Mouse (Mus musculus) erythroid progenitor cell, adult 5-6 weeks (primary cell): ENCODE measurements around the gene Anks4b. TPM values are rescaled to one million over a fixed set of nuclear protein-coding genes. Genes with fewer than 3 reads are reported as not detected.

Experiments used
- ATAC-seq: replicated peaks from 2 replicates; pipeline ENCODE4 v1.8.0; 2016; ENCODE audit warnings: moderate number of reproducible peaks, mild to moderate bottlenecking, moderate TSS enrichment, inconsistent platforms; ENCODE audit not compliant: poor library complexity, low FRiP score, severe bottlenecking
- total RNA-seq, 2 experiments: library from RNA; stranded (forward) in 1 of 2; stranded (reverse) in 1 of 2; fragments of 150-400 nt in 1 of 2; fragments of 186-747, 209-891 nt in 1 of 2; gene quantifications; 2 replicates each; pipeline versions ENCODE4 v1.2.3 to v1.2.4; 2015 to 2017; ENCODE audit warnings: low replicate concordance in 2 of 2

The Anks4b gene
- total RNA-seq (2015; ENCODE audit: low replicate concordance) (not detected in 2 replicates), total RNA-seq (2017; ENCODE audit: low replicate concordance) (not detected in 2 replicates)

DNA sequence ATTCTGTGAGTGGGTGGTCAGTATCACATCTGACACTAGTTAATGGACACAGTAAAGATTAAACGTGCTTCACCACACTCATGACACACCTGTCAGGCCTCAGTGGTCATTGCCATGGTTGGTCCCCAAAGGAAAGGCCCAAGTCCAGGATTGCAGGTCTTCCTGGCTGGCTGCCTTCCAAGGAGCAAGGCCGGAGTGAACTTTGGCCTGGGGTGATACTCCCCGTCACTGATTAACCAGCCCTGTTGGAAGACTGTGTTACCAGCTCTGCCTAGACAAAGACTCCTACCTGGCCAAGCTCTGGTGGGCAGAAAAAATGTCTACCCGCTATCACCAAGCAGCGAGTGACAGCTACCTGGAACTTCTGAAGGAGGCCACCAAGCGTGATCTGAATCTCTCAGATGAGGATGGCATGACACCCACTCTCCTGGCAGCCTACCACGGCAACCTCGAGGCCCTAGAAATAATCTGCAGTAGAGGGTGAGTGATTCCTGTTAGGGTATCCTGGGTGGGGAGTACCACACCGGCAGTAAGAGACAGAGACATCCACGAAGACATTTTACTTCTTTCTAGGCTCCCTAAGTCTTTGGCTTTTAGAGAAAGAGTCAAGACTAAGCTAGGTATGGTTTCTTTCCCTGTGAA lies at the start of gene Anks4b:
Anks4b (plus strand) TSS at position 256 of the 642 bp plus-strand sequence.
- ATAC-seq = no peak

- no peak for ATAC-seq
Measured at GRCm38 (mm10) chr7:120124844-120125243, 48.8 kb upstream of the Anks4b start.

GRCm38 (mm10) chr7:120126976-120127685 lies 46.5 kb upstream of the Anks4b start:
- ATAC-seq = no peak

DNA sequence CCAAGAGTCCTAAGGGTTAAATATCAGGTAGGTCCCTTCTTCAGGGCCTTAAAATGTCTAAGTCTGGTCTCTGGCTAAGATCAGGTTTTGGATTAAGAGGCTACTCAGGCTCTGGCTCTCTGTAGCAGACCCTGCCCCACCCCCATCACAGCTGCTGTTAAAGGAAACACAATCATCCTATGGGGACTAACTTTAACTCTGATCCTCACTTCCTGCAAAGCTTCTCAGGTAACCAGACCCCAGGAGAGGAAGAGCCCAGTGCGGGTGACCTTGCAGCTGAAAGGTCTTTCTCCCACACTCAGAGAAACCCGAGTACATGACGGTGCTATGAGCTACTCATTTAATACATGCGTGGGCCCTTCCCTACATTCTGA lies 46.0 kb upstream of the Anks4b start:
- ATAC-seq = no peak

GRCm38 (mm10) chr7:120128951-120129350 lies 44.7 kb upstream of the Anks4b start:
- no peak for ATAC-seq

- ATAC-seq = no peak
Measured at GRCm38 (mm10) chr7:120142743-120143142, 30.9 kb upstream of the Anks4b start.

DNA sequence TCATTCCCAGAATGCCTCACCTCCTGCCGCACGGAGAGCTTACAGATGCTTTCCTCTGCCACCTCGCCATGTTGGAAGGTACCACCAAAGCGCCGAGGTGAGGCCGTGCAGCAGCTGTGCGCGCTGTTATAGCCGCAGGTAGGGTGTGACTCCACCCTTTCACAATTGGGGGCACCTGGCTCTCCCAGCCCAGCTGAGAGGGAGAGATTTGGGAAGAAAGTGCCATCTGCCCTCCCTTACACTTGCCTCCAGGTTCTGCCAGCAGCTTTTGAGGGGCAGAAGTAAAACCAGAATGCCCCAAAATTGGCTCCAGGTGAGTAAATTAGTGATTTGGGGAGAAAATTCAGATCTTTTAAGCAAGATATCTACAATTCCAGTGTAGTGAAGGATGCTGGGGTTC lies 28.5 kb upstream of the Anks4b start, which contains the start of gene Zp2:
Zp2 (minus strand) TSS at position 101 of the 400 bp plus-strand sequence.
- ATAC-seq = no peak

- ATAC-seq = no peak
Measured at GRCm38 (mm10) chr7:120150257-120150656, 23.4 kb upstream of the Anks4b start.

DNA sequence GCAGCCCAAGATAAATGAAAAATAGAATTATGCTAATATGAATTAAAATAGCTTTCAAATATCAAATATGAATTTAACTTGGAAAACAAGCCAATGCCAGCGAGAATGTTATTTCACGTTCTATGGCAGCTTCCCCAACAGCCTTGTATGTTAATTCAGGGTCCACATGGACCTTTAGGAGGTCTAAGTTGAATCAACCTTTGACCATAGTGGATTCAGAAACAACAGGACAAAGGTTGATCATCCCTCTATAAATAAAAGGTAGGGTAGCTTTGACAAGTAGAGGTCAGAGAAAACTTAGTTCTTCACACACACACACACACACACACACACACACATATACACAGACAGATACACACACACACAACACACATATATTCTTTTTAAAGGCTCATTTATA lies 22.8 kb upstream of the Anks4b start:
- no peak for ATAC-seq

GRCm38 (mm10) chr7:120156841-120157409 lies 16.7 kb upstream of the Anks4b start:
- ATAC-seq = no peak

GRCm38 (mm10) chr7:120157575-120158061 lies 16.0 kb upstream of the Anks4b start:
- ATAC-seq = no peak

DNA sequence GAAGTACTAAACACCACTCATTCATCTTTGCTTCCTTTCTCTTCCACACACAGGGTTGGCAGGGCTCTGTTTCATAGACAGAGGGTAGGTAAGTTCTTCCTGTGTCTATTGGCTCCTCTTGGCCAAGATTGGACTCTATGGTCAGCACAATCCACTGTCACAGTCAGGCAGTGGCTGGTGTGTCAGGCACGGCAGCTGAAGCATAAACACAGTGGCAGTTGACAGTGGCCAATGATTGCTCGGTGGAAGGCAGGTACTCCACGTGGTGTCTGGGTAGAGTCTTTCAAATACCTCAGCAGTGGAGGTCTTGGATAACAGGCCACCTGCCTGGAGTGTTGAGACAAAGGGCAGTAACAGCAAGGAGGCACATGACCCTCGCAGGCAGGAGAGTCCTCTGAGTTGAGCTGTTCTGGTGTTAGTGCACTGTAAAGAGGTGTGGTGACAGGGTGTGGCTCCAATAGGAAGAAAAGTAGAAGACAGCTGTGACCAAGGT lies 15.5 kb upstream of the Anks4b start:
- no peak for ATAC-seq

GRCm38 (mm10) chr7:120163581-120164251 lies 9.9 kb upstream of the Anks4b start:
- no peak for ATAC-seq

- ATAC-seq = no peak
Measured at GRCm38 (mm10) chr7:120172188-120172700, 1.4 kb upstream of the Anks4b start.

DNA sequence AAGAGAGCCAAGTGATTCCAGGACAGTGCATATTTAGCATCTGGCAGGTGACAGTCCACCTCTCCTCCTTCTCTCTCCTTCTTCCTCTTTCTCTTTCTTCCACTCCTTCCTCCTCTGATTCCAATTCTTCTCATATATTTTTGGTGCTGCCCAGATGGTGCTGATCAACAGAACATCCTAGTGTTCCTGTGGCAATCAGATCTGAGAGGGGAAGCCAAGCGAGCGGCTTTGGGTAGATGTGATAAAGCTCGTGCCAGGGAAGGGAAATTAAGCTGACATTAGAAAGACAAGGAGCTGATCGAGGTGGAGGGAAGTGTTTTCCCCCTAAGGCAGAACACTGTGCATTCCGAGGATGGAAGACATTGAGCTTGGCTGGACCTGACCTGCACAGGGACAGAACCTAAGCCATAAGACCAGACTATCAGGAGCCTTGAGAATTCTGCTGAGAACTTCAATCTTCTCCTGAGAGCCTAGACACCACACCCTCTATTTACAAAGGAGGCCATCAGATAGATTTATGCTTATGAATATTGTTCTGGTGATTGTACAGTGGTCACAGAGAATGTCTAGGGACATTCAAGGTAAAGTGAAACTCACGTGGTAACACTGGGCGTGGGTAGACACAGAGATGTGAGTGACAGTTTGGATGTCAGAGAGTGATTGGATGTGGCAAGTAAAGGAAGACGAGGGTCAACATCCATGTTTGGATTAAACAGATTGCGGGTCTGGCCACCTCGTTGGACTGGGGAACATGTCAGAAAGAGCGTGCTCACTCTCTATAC lies 1.3 kb downstream of the Anks4b start:
- no peak for ATAC-seq

DNA sequence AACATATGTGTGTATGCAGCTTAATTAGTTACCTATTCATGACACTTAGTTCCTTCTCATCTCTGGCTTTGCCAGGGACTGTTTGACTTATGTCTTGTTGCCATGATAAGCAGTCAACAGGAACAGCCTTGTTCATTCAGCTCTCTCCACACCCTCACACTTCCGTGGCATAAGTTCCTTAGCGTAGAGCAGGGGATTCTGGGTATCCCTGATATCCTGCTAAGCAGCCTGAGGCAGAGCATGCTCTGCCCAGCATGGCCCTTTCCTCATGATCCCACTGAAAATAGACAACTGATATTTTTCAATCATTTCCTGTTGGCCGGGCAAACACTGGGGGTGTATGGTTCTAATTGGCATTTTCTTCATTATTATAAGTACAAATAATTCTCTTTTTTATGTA lies 4.0 kb downstream of the Anks4b start:
- no peak for ATAC-seq

GRCm38 (mm10) chr7:120178935-120179334 lies 5.3 kb downstream of the Anks4b start:
- no peak for ATAC-seq

DNA sequence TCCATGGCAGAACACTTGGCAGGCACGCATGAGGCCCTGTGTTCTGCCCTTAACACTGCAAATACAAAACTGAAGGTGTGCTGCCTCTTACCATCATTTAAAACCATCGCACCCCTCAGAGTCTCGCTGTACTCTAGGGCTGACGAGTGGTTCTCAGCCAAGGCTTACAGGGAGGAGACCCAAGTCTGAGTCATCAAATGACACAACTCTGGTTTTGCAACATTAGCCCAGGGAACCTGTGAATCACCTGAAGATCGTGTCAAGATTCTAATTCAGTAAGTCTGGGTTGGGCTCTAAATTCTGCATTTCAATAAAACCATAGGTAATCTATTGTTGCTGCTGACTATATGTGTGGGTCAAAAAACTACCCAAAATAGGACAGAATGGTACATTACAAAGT lies 6.9 kb downstream of the Anks4b start:
- ATAC-seq = no peak
